Mouse (Mus musculus) C2C12 (cell line): Measurements from ENCODE around the gene Rrbp1. TPM values are rescaled to one million over a fixed set of nuclear protein-coding genes. Genes with fewer than 3 reads are reported as not detected.

Experiments
- H3K27me3 ChIP-seq: one replicate; pipeline ENCODE4 v1.6.1; 2011; ENCODE audit not compliant: control insufficient read depth, insufficient read depth, insufficient read length
- H3K36me3 ChIP-seq: one replicate; pipeline ENCODE4 v1.6.1; 2011; ENCODE audit not compliant: control insufficient read depth, insufficient read depth
- H3K4me3 ChIP-seq: one replicate; pipeline ENCODE4 v1.5.1; 2011; ENCODE audit warnings: mild to moderate bottlenecking, control low read depth; ENCODE audit not compliant: poor library complexity, insufficient read depth, severe bottlenecking
- H3K79me2 ChIP-seq: one replicate; pipeline ENCODE4 v1.6.1; 2011; ENCODE audit not compliant: control insufficient read depth, insufficient read depth
- H3K79me3 ChIP-seq: one replicate; pipeline ENCODE4 v1.6.1; 2011; ENCODE audit warnings: low read depth, control low read depth
- H3ac ChIP-seq: one replicate; pipeline ENCODE3; 2011; ENCODE audit warnings: low read depth; ENCODE audit not compliant: control insufficient read depth, insufficient read length
- CEBPB ChIP-seq: IDR thresholded peaks from one replicate; pipeline ENCODE4 v1.6.1; 2011; ENCODE audit warnings: low read depth, mild to moderate bottlenecking, control low read depth, moderate library complexity
- CTCF ChIP-seq: IDR thresholded peaks from one replicate; pipeline ENCODE4 v1.5.1; 2011; ENCODE audit not compliant: control insufficient read depth, insufficient read depth, insufficient read length
- FOSL1 ChIP-seq: IDR thresholded peaks from one replicate; pipeline ENCODE4 v1.8.0; 2011; ENCODE audit warnings: mild to moderate bottlenecking, low read length; ENCODE audit not compliant: poor library complexity, insufficient read depth, severe bottlenecking
- MAX ChIP-seq: IDR thresholded peaks from one replicate; pipeline ENCODE4 v1.6.1; 2011; ENCODE audit warnings: mild to moderate bottlenecking, control low read depth
- MYOD1 ChIP-seq: IDR thresholded peaks from one replicate; pipeline ENCODE4 v1.6.1; 2011; ENCODE audit warnings: low read depth; ENCODE audit not compliant: control insufficient read depth, insufficient read length
- MYOG ChIP-seq: IDR thresholded peaks from one replicate; pipeline ENCODE4 v1.6.1; 2011; ENCODE audit not compliant: control insufficient read depth, insufficient read length; ENCODE audit errors: extremely low read depth
- USF1 ChIP-seq: IDR thresholded peaks from one replicate; pipeline ENCODE4 v1.6.1; 2011; ENCODE audit warnings: low read depth, mild to moderate bottlenecking, control low read depth, moderate library complexity
- polyA plus RNA-seq: library from polyadenylated mRNA; unstranded; fragments of >200 nt; fragmentation: generic; extraction: Trizol; gene quantifications from one replicate; pipeline ENCODE4 v1.2.1, GENCODE M21; 2012; ENCODE audit warnings: missing spikeins

Rrbp1 gene
- polyA plus RNA-seq, 1 experiment, result 121 TPM

- Histone ChIP-seq H3K27me3 (no peaks in the 10 kb centered on the region), H3K79me3 (peaks cover 96% of the 10 kb centered on the region), H3K36me3 (peaks cover 3% of the 10 kb centered on the region), H3ac (no peak overlapping the region), H3K79me2 (peaks cover 100% of the 10 kb centered on the region), H3K4me3 (no peak overlapping the region)
- TF ChIP-seq MYOD1 (no peak), MYOG (no peak), USF1 (no peak), MAX (no peak), FOSL1 (no peak), CTCF (no peak), CEBPB (no peak)
Observed at GRCm38 (mm10) chr2:143925826-143926225, 85.2 kb downstream of the Rrbp1 start.

GRCm38 (mm10) chr2:143924085-143924484 lies 87.0 kb downstream of the Rrbp1 start:
- TF ChIP-seq FOSL1 (no peak), CEBPB (no peak), MAX (no peak), MYOG (no peak), MYOD1 (no peak), CTCF (no peak)
- Histone ChIP-seq H3ac (no peak overlapping the region), H3K27me3 (no peaks in the 10 kb centered on the region), H3K4me3 (no peak overlapping the region), H3K36me3 (peaks cover 2% of the 10 kb centered on the region), H3K79me2 (peaks cover 100% of the 10 kb centered on the region), H3K79me3 (peaks cover 96% of the 10 kb centered on the region)

DNA sequence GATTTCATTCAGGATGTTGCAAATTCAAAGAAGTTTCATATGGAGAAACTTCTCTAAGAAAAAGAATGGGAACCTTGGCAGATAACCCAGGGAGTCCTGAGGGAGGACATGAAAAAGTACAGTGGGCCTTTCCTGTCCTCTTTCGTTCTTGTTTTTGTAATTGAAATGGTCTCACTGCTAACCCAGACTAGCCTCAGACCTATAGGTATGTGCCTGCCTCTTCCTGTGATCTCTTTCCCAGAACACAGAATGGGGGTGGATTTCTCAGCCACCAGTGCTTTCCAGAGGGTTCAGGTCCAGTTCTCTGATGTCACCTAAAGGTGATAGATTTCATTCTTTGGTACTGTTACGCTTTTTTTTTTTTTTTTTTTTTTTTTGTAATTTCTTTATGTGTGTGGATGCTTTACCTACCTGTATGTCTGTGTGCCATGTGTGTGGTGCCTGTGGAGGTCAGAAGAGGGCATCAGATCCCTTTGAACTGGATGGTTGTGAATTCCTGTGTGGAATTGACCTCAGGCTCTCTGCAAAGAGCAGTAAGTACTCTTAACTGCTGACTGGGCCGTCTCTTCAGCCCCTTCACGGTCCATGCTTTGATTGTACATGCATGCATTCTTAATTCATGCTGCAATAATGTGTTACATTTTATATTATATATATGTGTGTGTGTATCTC lies 92.1 kb downstream of the Rrbp1 start:
- no peaks in the 10 kb centered on the region for H3K27me3 ChIP-seq
- no peak overlapping the region for H3ac ChIP-seq
- H3K79me3 ChIP-seq, result peaks cover 83% of the 10 kb centered on the region
- H3K4me3 ChIP-seq, result no peak overlapping the region
- TF ChIP-seq CTCF, result no peak
- no peak for TF ChIP-seq MAX
- TF ChIP-seq CEBPB, result no peak
- no peak for TF ChIP-seq USF1
- TF ChIP-seq FOSL1, result no peak
- no peak for TF ChIP-seq MYOD1
- TF ChIP-seq MYOG, result no peak
- H3K79me2 ChIP-seq, result peaks cover 86% of the 10 kb centered on the region
- H3K36me3 ChIP-seq, result no peaks in the 10 kb centered on the region

- no peak overlapping the region for H3ac ChIP-seq
- H3K4me3 ChIP-seq, result peak overlapping the region; percentile 81
- TF ChIP-seq MYOG (no peak), MYOD1 (no peak), CTCF (no peak)
- H3K36me3 ChIP-seq, result no peaks in the 10 kb centered on the region
- H3K27me3 ChIP-seq, result no peaks in the 10 kb centered on the region
- H3K79me3 ChIP-seq, result peaks cover 70% of the 10 kb centered on the region
- H3K79me2 ChIP-seq, result peaks cover 73% of the 10 kb centered on the region
Observed at GRCm38 (mm10) chr2:143917622-143918021, 93.4 kb downstream of the Rrbp1 start.

DNA sequence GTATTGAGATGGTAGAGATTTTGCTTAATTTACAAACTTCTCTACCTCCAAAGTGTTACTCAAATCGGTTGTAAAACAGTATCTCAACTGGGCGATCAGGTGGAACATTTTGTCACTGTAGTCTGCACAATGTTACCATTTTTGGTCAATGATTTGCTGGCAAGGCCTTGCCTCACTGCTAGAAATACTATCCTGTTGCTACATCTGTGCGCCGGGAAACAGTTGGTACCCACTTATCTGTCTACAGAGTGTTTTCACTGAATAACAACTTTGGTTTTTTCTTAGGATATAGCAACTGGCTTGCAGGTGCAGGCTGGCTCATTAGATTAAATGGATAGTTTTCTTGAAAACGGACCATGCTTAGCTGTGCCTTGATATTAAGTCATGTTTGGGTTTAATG lies 94.8 kb downstream of the Rrbp1 start:
- Histone ChIP-seq H3K4me3 (peak overlapping the region; percentile 81), H3K79me2 (peaks cover 59% of the 10 kb centered on the region), H3ac (peak overlapping the region; percentile 14), H3K79me3 (peaks cover 56% of the 10 kb centered on the region), H3K36me3 (no peaks in the 10 kb centered on the region), H3K27me3 (no peaks in the 10 kb centered on the region)
- TF ChIP-seq MYOG (no peak), CTCF (no peak), MAX (no peak), FOSL1 (no peak), MYOD1 (no peak), CEBPB (no peak), USF1 (no peak)
